In the genomic region with DNA sequence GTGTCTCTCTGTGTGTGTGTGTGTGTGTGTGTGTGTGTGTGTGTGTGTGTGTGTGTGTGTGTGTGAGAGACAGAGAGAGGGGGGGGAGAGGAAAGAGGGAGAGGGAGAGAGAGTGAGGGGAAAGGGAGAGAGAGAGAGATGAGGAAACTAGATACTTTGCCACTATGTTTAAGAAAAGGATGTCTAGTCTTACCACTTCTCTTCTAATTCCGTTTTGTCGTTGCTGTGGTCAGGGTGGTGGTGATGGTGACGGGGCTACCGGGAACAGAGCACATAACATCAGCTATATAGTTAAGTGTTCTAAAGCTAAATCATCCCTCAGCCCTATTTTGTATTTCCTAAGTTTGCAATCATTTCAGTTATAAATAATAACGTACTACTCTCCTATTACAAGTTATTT, we compare ENCODE assay signal across 24 mouse cellular contexts. TPM values are rescaled to one million over a fixed set of nuclear protein-coding genes. Genes with fewer than 3 reads are reported as not detected.
DNase-seq lines count a peak whose midpoint lies in the region; ATAC-seq lines count a peak whose summit lies in the region.
"Had no signal": no experiment of that assay in that cellular context is flagged by ENCODE, and none has a peak within 500 bp of the region (broad histone marks: within the 10 kb centered on the region; RNA-seq: fewer than 3 reads in every experiment).

No protein-coding gene starts in this region.

- H3K9me3 ChIP-seq in midbrain, embryonic 10.5 days (replicated peaks), result no peaks in the 10 kb centered on the region
- H3K9me3 ChIP-seq: heart, embryonic 12.5 days; heart, embryonic 15.5 days; hindbrain, embryonic 12.5 days; hindbrain, embryonic 15.5 days had no signal

- WGBS in midbrain, embryonic 10.5 days, result 98% methylated on average over 5 of the region's 5 CpGs

- no peak overlapping the region for H3K4me3 ChIP-seq in midbrain, embryonic 10.5 days
- H3K4me3 ChIP-seq: gastrocnemius, adult 2 months; heart, embryonic 12.5 days; heart, embryonic 15.5 days; hindbrain, embryonic 12.5 days; hindbrain, embryonic 15.5 days had no signal

- H3K27ac ChIP-seq in midbrain, embryonic 10.5 days (replicated peaks), result no peak overlapping the region
- H3K27ac ChIP-seq: gastrocnemius, adult 2 months; heart, embryonic 15.5 days; hindbrain, embryonic 12.5 days; hindbrain, embryonic 15.5 days had no signal

- peak; percentile 80 to 85 for ATAC-seq in hematopoietic stem cell, adult 5-6 weeks (replicated peaks in 1 of 2; ENCODE audit: insufficient read depth in 1 of 2, low FRiP score in 2 of 2, low TSS enrichment in 1 of 2, low read depth in 1 of 2, poor library complexity in 2 of 2, severe bottlenecking in 2 of 2)
- peak; percentile 85 for ATAC-seq in megakaryocyte progenitor cell, adult 5-6 weeks (replicated peaks; ENCODE audit: poor library complexity)
- ATAC-seq: forebrain, embryonic 14.5 days; forebrain, postnatal 0 days had no signal

- no peaks in the 10 kb centered on the region for H3K4me1 ChIP-seq in midbrain, embryonic 10.5 days
- H3K4me1 ChIP-seq: heart, embryonic 12.5 days; heart, embryonic 15.5 days; hindbrain, embryonic 12.5 days; hindbrain, embryonic 15.5 days had no signal

- no peaks in the 10 kb centered on the region for H3K27me3 ChIP-seq in midbrain, embryonic 10.5 days (ENCODE audit: low read depth, poor library complexity, severe bottlenecking)
- H3K27me3 ChIP-seq: heart, embryonic 12.5 days; heart, embryonic 15.5 days; hindbrain, embryonic 12.5 days; hindbrain, embryonic 15.5 days had no signal

- H3K36me3 ChIP-seq in midbrain, embryonic 10.5 days, result no peaks in the 10 kb centered on the region
- H3K36me3 ChIP-seq: heart, embryonic 12.5 days; heart, embryonic 15.5 days; hindbrain, embryonic 12.5 days; hindbrain, embryonic 15.5 days had no signal

- peak; percentile 93 for DNase-seq in 416B (ENCODE audit: low read depth)
- peak; percentile 17 for DNase-seq in T-cell, adult 2 months (ENCODE audit: low spot score)
- no peak for DNase-seq in midbrain, embryonic 10.5 days (ENCODE audit: low spot score)
- no peak for DNase-seq in retina, postnatal 1 day
- no peak for DNase-seq in urinary bladder, postnatal 36 days (ENCODE audit: low spot score in 2 of 2)
- DNase-seq: adrenal gland, adult 2 months; adrenal gland, postnatal 14 days; cerebellum, adult 11 months; cerebellum, adult 2 months; cerebellum, adult 9-11 months; cerebellum, postnatal 36 days; forebrain, postnatal 0 days; gastrocnemius, adult 2 months; gastrocnemius, postnatal 14 days; heart, adult 18-20 months; heart, postnatal 10 days; heart, postnatal 36 days had no signal

RNA-seq across cellular contexts. Expression of a gene that starts 9.7 kb away (rescaled TPM):
- total RNA-seq in hematopoietic stem cell, adult 5-6 weeks (2017), result 71.5 and 86.2 TPM in 2 replicates
- 48.9 and 52.9 TPM in 2 replicates for total RNA-seq in megakaryocyte progenitor cell, adult 5-6 weeks (2015)
- 36.0 and 56.3 TPM in 2 replicates for total RNA-seq in megakaryocyte progenitor cell, adult 5-6 weeks (2017)
- polyA plus RNA-seq in midbrain, embryonic 10.5 days (2016; fragmentation: Nextera tagmentation; extraction: Ambion mirVana), result 38.0 and 43.4 TPM in 2 replicates

Comparison
In these comparisons a context has a peak if more than half of its experiments do, and no peak if none do; other contexts are left out.
1. DNase-seq: peak in 416B (single experiment) and T-cell, adult 2 months (single experiment); none in midbrain, embryonic 10.5 days (single experiment), retina, postnatal 1 day (single experiment) and urinary bladder, postnatal 36 days (0 of 2).